Comparison of ENCODE assay signal across 19 mouse cellular contexts in the genomic region with DNA sequence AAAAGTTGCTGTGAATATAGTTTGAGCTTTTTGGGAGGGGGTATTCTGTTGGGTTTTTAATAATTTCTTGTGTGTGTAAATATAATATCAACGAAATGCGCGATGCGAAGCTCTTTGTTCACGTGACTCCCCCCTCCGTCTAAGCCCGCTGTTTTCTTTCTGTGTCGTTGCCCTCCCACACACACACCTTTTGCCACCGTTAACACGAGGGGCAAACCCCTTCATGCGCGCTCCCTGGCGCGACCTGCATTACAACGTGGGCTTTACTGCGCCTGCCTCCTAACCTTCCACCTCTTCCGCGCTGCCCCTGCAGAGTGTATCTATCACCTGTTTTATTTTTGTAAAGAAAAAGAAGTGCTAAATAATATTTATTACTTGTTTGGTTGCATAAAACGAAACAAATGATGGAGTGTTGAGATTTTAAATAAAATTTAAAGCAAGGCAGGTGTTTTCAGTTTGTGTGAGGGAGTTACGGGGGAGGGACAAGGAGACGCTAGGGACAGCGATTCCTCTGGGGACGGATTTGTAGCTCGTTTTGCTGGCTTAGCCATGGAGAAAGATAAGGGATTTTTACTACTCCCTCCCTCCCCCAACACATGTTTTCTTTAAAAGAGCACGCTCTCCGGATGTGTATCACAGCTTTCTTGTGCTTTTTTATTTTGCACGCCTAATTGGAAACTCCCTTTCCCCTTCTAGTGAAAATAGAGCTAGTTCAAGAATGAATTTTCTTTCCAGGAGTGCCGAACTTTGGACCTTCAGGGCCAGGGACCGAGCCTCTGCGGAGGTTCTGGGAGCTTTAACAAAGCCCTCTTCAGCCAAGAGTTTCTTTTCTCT. TPM values are rescaled to one million over a fixed set of nuclear protein-coding genes. Genes with fewer than 3 reads are reported as not detected.
DNase-seq lines count a peak whose midpoint lies in the region; ATAC-seq and TF ChIP-seq lines count a peak whose summit lies in the region.
"Had no signal": no experiment of that assay in that cellular context is flagged by ENCODE, and none has a peak within 500 bp of the region (broad histone marks: within the 10 kb centered on the region; RNA-seq: fewer than 3 reads in every experiment).

No protein-coding gene starts in this region.

- H3K4me3 ChIP-seq in ES-Bruce4 (ENCODE audit: low read depth, low read length), result peak overlapping the region; percentile 64
- H3K4me3 ChIP-seq in forebrain, postnatal 0 days (ENCODE audit: low read depth, low read length), result peak overlapping the region; percentile 31
- H3K4me3 ChIP-seq in midbrain, embryonic 12.5 days, result peak overlapping the region; percentile 44
- H3K4me3 ChIP-seq: liver, embryonic 15.5 days; stomach, embryonic 15.5 days had no signal

- TF ChIP-seq CTCF in ES-Bruce4 (IDR thresholded peaks at IDR 0.05; ENCODE audit: low read depth, low read length), result no peak
- no peak for TF ChIP-seq CTCF in forebrain, postnatal 0 days (IDR thresholded peaks at IDR 0.05; ENCODE audit: low read depth)

- 8% methylated on average over 30 of the region's 30 CpGs for WGBS in forebrain, postnatal 0 days
- under 1% methylated on average over 30 of the region's 30 CpGs for WGBS in midbrain, embryonic 12.5 days

- peaks cover 7% of the 10 kb centered on the region for H3K4me1 ChIP-seq in ES-Bruce4 (ENCODE audit: control insufficient read depth, insufficient read depth, low read length)
- no peaks in the 10 kb centered on the region; the same call in 1 of the 2 replicates for H3K4me1 ChIP-seq in forebrain, postnatal 0 days (ENCODE audit: insufficient read depth)
- peaks cover 70% of the 10 kb centered on the region for H3K4me1 ChIP-seq in midbrain, embryonic 12.5 days

- no peaks in the 10 kb centered on the region for H3K27me3 ChIP-seq in ES-Bruce4 (ENCODE audit: control insufficient read depth, insufficient read depth, low read length, poor library complexity, severe bottlenecking)
- peaks cover 61% of the 10 kb centered on the region for H3K27me3 ChIP-seq in forebrain, postnatal 0 days (ENCODE audit: insufficient read depth, low read length)
- H3K27me3 ChIP-seq in midbrain, embryonic 12.5 days, result peaks cover 100% of the 10 kb centered on the region

- TF ChIP-seq EP300 in ES-Bruce4 (IDR thresholded peaks at IDR 0.05; ENCODE audit: insufficient read depth, low read depth, low read length), result no peak

- no peak for ATAC-seq in forebrain, postnatal 0 days
- no peak for ATAC-seq in midbrain, embryonic 12.5 days (ENCODE audit: low FRiP score, low read depth)
- ATAC-seq: intestine, postnatal 0 days had no signal

- peaks cover 24% of the 10 kb centered on the region; the same call in 1 of the 2 replicates for H3K36me3 ChIP-seq in ES-Bruce4 (ENCODE audit: control insufficient read depth, insufficient read depth, low read length, poor library complexity, severe bottlenecking)
- H3K36me3 ChIP-seq in forebrain, postnatal 0 days (ENCODE audit: insufficient read depth), result no peaks in the 10 kb centered on the region
- no peaks in the 10 kb centered on the region for H3K36me3 ChIP-seq in midbrain, embryonic 12.5 days
- H3K36me3 ChIP-seq: liver, embryonic 15.5 days; stomach, embryonic 15.5 days had no signal

- peak; percentile 27 for DNase-seq in embryo, embryonic 9.5 days (ENCODE audit: extremely low spot score)
- peak; percentile 33 for DNase-seq in forebrain, postnatal 0 days
- DNase-seq in heart, adult 11 months, result no peak
- no peak for DNase-seq in kidney, postnatal 36 days
- no peak for DNase-seq in right cerebral cortex, adult 2 months (ENCODE audit: low spot score in 2 of 2)
- no peak for DNase-seq in liver
- DNase-seq: adrenal gland, postnatal 36 days; gastrocnemius, postnatal 36 days; left cerebral cortex, postnatal 4 days; lung, postnatal 36 days; thymus, postnatal 25 days had no signal

- H3K9ac ChIP-seq in ES-Bruce4 (ENCODE audit: low read depth, poor library complexity, severe bottlenecking), result peak overlapping the region; percentile 66
- peak overlapping the region; percentile 35; the same call in 1 of the 2 replicates for H3K9ac ChIP-seq in forebrain, postnatal 0 days
- H3K9ac ChIP-seq in midbrain, embryonic 12.5 days (replicated peaks), result no peak overlapping the region
- H3K9ac ChIP-seq: liver, embryonic 15.5 days; stomach, embryonic 15.5 days had no signal

- H3K4me2 ChIP-seq in forebrain, postnatal 0 days (ENCODE audit: low read depth), result peak overlapping the region; percentile 6
- H3K4me2 ChIP-seq in midbrain, embryonic 12.5 days (replicated peaks), result peak overlapping the region; percentile 54
- H3K4me2 ChIP-seq: liver, embryonic 15.5 days; stomach, embryonic 15.5 days had no signal

- H3K27ac ChIP-seq in ES-Bruce4 (ENCODE audit: insufficient read depth, low read length), result no peak overlapping the region
- H3K27ac ChIP-seq in forebrain, postnatal 0 days (ENCODE audit: low read depth, low read length), result no peak overlapping the region
- no peak overlapping the region for H3K27ac ChIP-seq in midbrain, embryonic 12.5 days (replicated peaks)
- H3K27ac ChIP-seq: liver, embryonic 15.5 days; stomach, embryonic 15.5 days had no signal

- no peaks in the 10 kb centered on the region for H3K9me3 ChIP-seq in ES-Bruce4 (replicated peaks; ENCODE audit: control insufficient read depth, insufficient read depth, low read length, poor library complexity, severe bottlenecking)
- no peaks in the 10 kb centered on the region for H3K9me3 ChIP-seq in forebrain, postnatal 0 days (ENCODE audit: low read length)
- no peaks in the 10 kb centered on the region for H3K9me3 ChIP-seq in midbrain, embryonic 12.5 days
- H3K9me3 ChIP-seq: liver, embryonic 15.5 days; stomach, embryonic 15.5 days had no signal

- no peak for TF ChIP-seq POLR2A in ES-Bruce4 (IDR thresholded peaks at IDR 0.05; ENCODE audit: insufficient read depth, low read length)

RNA-seq across cellular contexts. Expression of a gene that starts 3.2 kb away (rescaled TPM):
- 25.8 and 26.2 TPM in 2 replicates for polyA plus RNA-seq in ES-Bruce4 (2011; ENCODE audit: insufficient read depth, insufficient read length, low read depth, missing spikeins)
- total RNA-seq in forebrain, postnatal 0 days (2014; rRNA removed), result 32.8 and 41.0 TPM in 2 replicates
- 11.6 and 14.7 TPM in 2 replicates for polyA plus RNA-seq in forebrain, postnatal 0 days (2015; fragmentation: Nextera tagmentation; extraction: Ambion mirVana)
- 5.9 and 11.3 TPM in 2 replicates for polyA plus RNA-seq in midbrain, embryonic 12.5 days (2016; fragmentation: Nextera tagmentation; extraction: Ambion mirVana)
- total RNA-seq: adrenal gland, postnatal 36 days; gastrocnemius, postnatal 36 days; monocyte, adult 5-6 weeks had no signal
- polyA plus RNA-seq: heart, embryonic 16.5 days; intestine, postnatal 0 days; large intestine, adult 2 months; liver, embryonic 15.5 days; stomach, embryonic 15.5 days had no signal

RNA-seq across cellular contexts. Expression of a gene that starts 41.1 kb away (rescaled TPM):
- 43.8 and 44.3 TPM in 2 replicates for polyA plus RNA-seq in ES-Bruce4 (2011; ENCODE audit: insufficient read depth, insufficient read length, low read depth, missing spikeins)
- total RNA-seq in forebrain, postnatal 0 days (2014; rRNA removed), result 103 and 130 TPM in 2 replicates
- 127 and 138 TPM in 2 replicates for polyA plus RNA-seq in forebrain, postnatal 0 days (2015; fragmentation: Nextera tagmentation; extraction: Ambion mirVana)
- polyA plus RNA-seq in midbrain, embryonic 12.5 days (2016; fragmentation: Nextera tagmentation; extraction: Ambion mirVana), result 2.4 and 5.1 TPM in 2 replicates
- total RNA-seq: gastrocnemius, postnatal 36 days; monocyte, adult 5-6 weeks had no signal
- polyA plus RNA-seq: intestine, postnatal 0 days had no signal

Comparison
In these comparisons a context has a peak if more than half of its experiments do, and no peak if none do; other contexts are left out.
1. DNase-seq: peak in embryo, embryonic 9.5 days (single experiment) and forebrain, postnatal 0 days (single experiment); none in heart, adult 11 months (single experiment), kidney, postnatal 36 days (0 of 2), right cerebral cortex, adult 2 months (0 of 2) and liver (single experiment).
2. Peak in every context shown above with its lines, with median percentiles within 50 percentile points of each other: H3K4me3 ChIP-seq.